Mouse (Mus musculus) hindbrain, embryonic 12.5 days (tissue): ENCODE measurements at regions not wholly inside any gene's neighbourhood (a gene's known extent, or its start where the extent isn't known, plus 50 kb on each side); places are given as distances from the start of the nearest gene placed in this dataset.

Experiments used
- ATAC-seq: fragments of 200-750 bp; cut with Nextera tagmentation; 2 replicates; pipeline ENCODE4 v1.8.0; 2017; ENCODE audit warnings: moderate TSS enrichment; ENCODE audit not compliant: low FRiP score
- H3K27ac ChIP-seq: fragments of 300-500 bp; sonication (generic); 2 replicates; pipeline ENCODE4 v1.5.1; 2016; ENCODE audit warnings: mild to moderate bottlenecking
- H3K27me3 ChIP-seq: fragments of 300-500 bp; sonication (generic); 2 replicates; pipeline ENCODE4 v1.6.1; 2016; ENCODE audit warnings: mild to moderate bottlenecking
- H3K36me3 ChIP-seq: fragments of 300-500 bp; sonication (generic); 2 replicates; pipeline ENCODE4 v1.6.1; 2016; ENCODE audit warnings: mild to moderate bottlenecking
- H3K4me1 ChIP-seq: fragments of 300-500 bp; sonication (generic); 2 replicates; pipeline ENCODE4 v1.6.1; 2016
- H3K4me2 ChIP-seq: fragments of 300-500 bp; sonication (generic); replicated peaks from 2 replicates; pipeline ENCODE4 v1.6.1; 2016; ENCODE audit warnings: mild to moderate bottlenecking
- H3K4me3 ChIP-seq: fragments of 300-500 bp; sonication (generic); 2 replicates; pipeline ENCODE4 v1.5.1; 2016; ENCODE audit warnings: mild to moderate bottlenecking
- H3K9ac ChIP-seq: fragments of 300-500 bp; sonication (generic); 2 replicates; pipeline ENCODE4 v1.6.1; 2016; ENCODE audit warnings: mild to moderate bottlenecking, moderate library complexity
- H3K9me3 ChIP-seq: fragments of 300-500 bp; sonication (generic); replicated peaks from 2 replicates; pipeline ENCODE4 v1.6.1; 2016; ENCODE audit warnings: mild to moderate bottlenecking
- WGBS: fragments of 180-500 bp; shearing (Covaris S2); methylation state at CpG from one replicate; pipeline ENCODE4 v1.1.7; 2016; 5-methylcytosine and 5-hydroxymethylcytosine counted together

- Histone ChIP-seq H3K4me2 (no peak overlapping the region), H3K36me3 (no peaks in the 10 kb centered on the region), H3K4me3 (no peak overlapping the region), H3K27me3 (no peaks in the 10 kb centered on the region), H3K4me1 (peaks cover 11% of the 10 kb centered on the region), H3K9me3 (no peaks in the 10 kb centered on the region), H3K9ac (no peak overlapping the region), H3K27ac (no peak overlapping the region)
- ATAC-seq = no peak
- 76% methylated on average over 4 of the region's 4 CpGs for WGBS
These were observed 52.1 kb upstream of the Fyn start for GRCm38 (mm10) chr10:39316533-39316932.

GRCm38 (mm10) chr10:39315434-39316174, 53.1 kb upstream of the Fyn start:
- no peaks in the 10 kb centered on the region for H3K9me3 ChIP-seq
- H3K4me1 ChIP-seq = peaks cover 3% of the 10 kb centered on the region; the same call in 1 of the 2 replicates
- no peak overlapping the region for H3K9ac ChIP-seq
- no peak overlapping the region for H3K27ac ChIP-seq
- H3K4me3 ChIP-seq = no peak overlapping the region
- ATAC-seq = no peak
- H3K4me2 ChIP-seq = no peak overlapping the region
- H3K36me3 ChIP-seq = no peaks in the 10 kb centered on the region
- no peaks in the 10 kb centered on the region for H3K27me3 ChIP-seq
- WGBS = 84% methylated on average over 6 of the region's 6 CpGs

- Histone ChIP-seq H3K4me3 (no peak overlapping the region), H3K27ac (no peak overlapping the region), H3K9me3 (no peaks in the 10 kb centered on the region), H3K36me3 (no peaks in the 10 kb centered on the region), H3K4me1 (peaks cover 3% of the 10 kb centered on the region; the same call in 1 of the 2 replicates), H3K9ac (no peak overlapping the region), H3K4me2 (no peak overlapping the region), H3K27me3 (no peaks in the 10 kb centered on the region)
- no peak for ATAC-seq
- 96% methylated on average over 1 of the region's 1 CpGs for WGBS
These were observed 57.2 kb upstream of the Fyn start for GRCm38 (mm10) chr10:39311501-39311900.

GRCm38 (mm10) chr10:39308535-39308934, 60.1 kb upstream of the Fyn start:
- Histone ChIP-seq H3K4me3 (no peak overlapping the region), H3K36me3 (no peaks in the 10 kb centered on the region)
- no peak for ATAC-seq

GRCm38 (mm10) chr10:39292703-39293496, 75.8 kb upstream of the Fyn start:
- Histone ChIP-seq H3K27ac (no peak overlapping the region), H3K4me2 (no peak overlapping the region), H3K36me3 (no peaks in the 10 kb centered on the region), H3K9me3 (no peaks in the 10 kb centered on the region), H3K27me3 (no peaks in the 10 kb centered on the region), H3K4me3 (no peak overlapping the region), H3K4me1 (peaks cover 28% of the 10 kb centered on the region), H3K9ac (no peak overlapping the region)
- ATAC-seq = no peak
- WGBS = 70% methylated on average over 11 of the region's 11 CpGs

More at GRCm38 (mm10) chr10:39308535-39308934, 60.1 kb upstream of the Fyn start:
- Histone ChIP-seq H3K27me3 (no peaks in the 10 kb centered on the region), H3K9me3 (no peaks in the 10 kb centered on the region), H3K4me2 (no peak overlapping the region), H3K9ac (no peak overlapping the region), H3K4me1 (no peaks in the 10 kb centered on the region), H3K27ac (no peak overlapping the region)
- WGBS = 86% methylated on average over 1 of the region's 1 CpGs

GRCm38 (mm10) chr10:39291747-39292198, 76.9 kb upstream of the Fyn start:
- H3K9me3 ChIP-seq = no peaks in the 10 kb centered on the region
- H3K36me3 ChIP-seq = no peaks in the 10 kb centered on the region
- H3K9ac ChIP-seq = no peak overlapping the region
- H3K4me2 ChIP-seq = no peak overlapping the region
- peaks cover 28% of the 10 kb centered on the region for H3K4me1 ChIP-seq
- peak overlapping the region; percentile 55; the same call in 1 of the 2 replicates for H3K27ac ChIP-seq
- 77% methylated on average over 9 of the region's 9 CpGs for WGBS
- H3K27me3 ChIP-seq = no peaks in the 10 kb centered on the region
- no peak overlapping the region for H3K4me3 ChIP-seq
- ATAC-seq = peak; percentile 61

GRCm38 (mm10) chr10:39291134-39291746, 77.4 kb upstream of the Fyn start:
- Histone ChIP-seq H3K9me3 (no peaks in the 10 kb centered on the region), H3K27me3 (no peaks in the 10 kb centered on the region), H3K27ac (peak overlapping the region; percentile 55; the same call in 1 of the 2 replicates), H3K9ac (no peak overlapping the region), H3K4me3 (no peak overlapping the region), H3K36me3 (no peaks in the 10 kb centered on the region), H3K4me2 (no peak overlapping the region), H3K4me1 (peaks cover 28% of the 10 kb centered on the region)
- peak; percentile 66; the same call in 1 of the 2 replicates for ATAC-seq
- WGBS = 56% methylated on average over 8 of the region's 8 CpGs

- Histone ChIP-seq H3K9me3 (no peaks in the 10 kb centered on the region), H3K9ac (no peak overlapping the region), H3K4me3 (no peak overlapping the region), H3K36me3 (no peaks in the 10 kb centered on the region), H3K27me3 (no peaks in the 10 kb centered on the region), H3K4me2 (no peak overlapping the region), H3K27ac (peak overlapping the region; percentile 60; the same call in 1 of the 2 replicates), H3K4me1 (peaks cover 28% of the 10 kb centered on the region)
- WGBS = 15% methylated on average over 1 of the region's 1 CpGs
- no peak for ATAC-seq
These were observed 78.4 kb upstream of the Fyn start for GRCm38 (mm10) chr10:39290245-39290644.

- Histone ChIP-seq H3K36me3 (no peaks in the 10 kb centered on the region), H3K9me3 (no peaks in the 10 kb centered on the region), H3K4me1 (no peaks in the 10 kb centered on the region), H3K9ac (no peak overlapping the region), H3K4me2 (no peak overlapping the region), H3K27me3 (no peaks in the 10 kb centered on the region), H3K27ac (no peak overlapping the region), H3K4me3 (no peak overlapping the region)
- no peak for ATAC-seq
- WGBS = 87% methylated on average over 14 of the region's 14 CpGs
These were observed 88.2 kb upstream of the Fyn start for GRCm38 (mm10) chr10:39280366-39281000.

GRCm38 (mm10) chr10:39274202-39274601, 94.5 kb upstream of the Fyn start:
- 21% methylated on average over 2 of the region's 2 CpGs for WGBS
- no peak for ATAC-seq

GRCm38 (mm10) chr10:39273426-39273825, 95.2 kb upstream of the Fyn start:
- no peak for ATAC-seq
- no peaks in the 10 kb centered on the region for H3K36me3 ChIP-seq
- no peaks in the 10 kb centered on the region for H3K9me3 ChIP-seq
- no peak overlapping the region for H3K9ac ChIP-seq
- H3K4me2 ChIP-seq = no peak overlapping the region
- WGBS = 70% methylated on average over 4 of the region's 4 CpGs
- no peak overlapping the region for H3K27ac ChIP-seq
- no peaks in the 10 kb centered on the region for H3K4me1 ChIP-seq
- H3K27me3 ChIP-seq = no peaks in the 10 kb centered on the region
- no peak overlapping the region for H3K4me3 ChIP-seq

More at GRCm38 (mm10) chr10:39274202-39274601, 94.5 kb upstream of the Fyn start:
- no peaks in the 10 kb centered on the region for H3K4me1 ChIP-seq
- H3K4me2 ChIP-seq = no peak overlapping the region
- no peaks in the 10 kb centered on the region for H3K9me3 ChIP-seq
- no peaks in the 10 kb centered on the region for H3K36me3 ChIP-seq
- no peak overlapping the region for H3K4me3 ChIP-seq
- H3K27me3 ChIP-seq = no peaks in the 10 kb centered on the region
- no peak overlapping the region for H3K9ac ChIP-seq
- H3K27ac ChIP-seq = no peak overlapping the region
